Mouse (Mus musculus) liver, embryonic 13.5 days (tissue): ENCODE measurements around the gene Cenpj. TPM values are rescaled to one million over a fixed set of nuclear protein-coding genes. Genes with fewer than 3 reads are reported as not detected.

ENCODE experiments used
- ATAC-seq: fragments of 200-750 bp; cut with Nextera tagmentation; 2 replicates; pipeline ENCODE4 v1.8.0; 2017; ENCODE audit warnings: low read depth, mild to moderate bottlenecking, moderate number of reproducible peaks, moderate library complexity
- DNase-seq: peaks from one replicate; pipeline ENCODE4 v3.0.0; 2022
- H3K27ac ChIP-seq: fragments of 300-500 bp; sonication (generic); 2 replicates; pipeline ENCODE4 v1.5.1; 2015; ENCODE audit warnings: moderate library complexity, mild to moderate bottlenecking, inconsistent platforms
- H3K27me3 ChIP-seq: fragments of 300-500 bp; sonication (generic); 2 replicates; pipeline ENCODE4 v1.6.1; 2015; ENCODE audit warnings: mild to moderate bottlenecking, inconsistent platforms
- H3K36me3 ChIP-seq: fragments of 300-500 bp; sonication (generic); 2 replicates; pipeline ENCODE4 v1.6.1; 2015; ENCODE audit warnings: mild to moderate bottlenecking, inconsistent platforms
- H3K4me1 ChIP-seq: fragments of 300-500 bp; sonication (generic); replicated peaks from 2 replicates; pipeline ENCODE4 v1.6.1; 2015; ENCODE audit warnings: inconsistent platforms
- H3K4me2 ChIP-seq: fragments of 300-500 bp; sonication (generic); 2 replicates; pipeline ENCODE4 v1.6.1; 2015; ENCODE audit warnings: inconsistent platforms, mild to moderate bottlenecking, moderate library complexity
- H3K4me3 ChIP-seq: fragments of 300-500 bp; sonication (generic); replicated peaks from 2 replicates; pipeline ENCODE4 v1.5.1; 2015; ENCODE audit warnings: mild to moderate bottlenecking, inconsistent platforms
- H3K9ac ChIP-seq: fragments of 300-500 bp; sonication (generic); 2 replicates; pipeline ENCODE4 v1.6.1; 2015; ENCODE audit warnings: mild to moderate bottlenecking, inconsistent platforms
- H3K9me3 ChIP-seq: fragments of 300-500 bp; sonication (generic); replicated peaks from 2 replicates; pipeline ENCODE4 v1.6.1; 2016; ENCODE audit warnings: inconsistent platforms
- WGBS: fragments of 180-500 bp; shearing (Covaris S2); methylation state at CpG from one replicate; pipeline ENCODE4 v1.1.7; 2015; ENCODE audit not compliant: insufficient replicate concordance; 5-methylcytosine and 5-hydroxymethylcytosine counted together
- polyA plus RNA-seq: library from polyadenylated mRNA; unstranded; fragments of >200 nt; fragmentation: Nextera tagmentation; extraction: Ambion mirVana; gene quantifications from 2 replicates; pipeline ENCODE4 v1.2.1, GENCODE M21; 2015

Cenpj gene
- polyA plus RNA-seq, 1 experiment from 2014 or later: 4.1 TPM

GRCm38 (mm10) chr14:56579011-56579410 lies 3.8 kb upstream of the Cenpj start:
- H3K4me3 ChIP-seq: no peak overlapping the region
- 73% methylated on average over 8 of the region's 8 CpGs for WGBS
- ATAC-seq (no peak), DNase-seq (no peak)
- no peak overlapping the region for H3K27ac ChIP-seq
- H3K4me1 ChIP-seq: peaks cover 24% of the 10 kb centered on the region
- no peaks in the 10 kb centered on the region for H3K36me3 ChIP-seq
- H3K27me3 ChIP-seq: no peaks in the 10 kb centered on the region
- no peak overlapping the region for H3K9ac ChIP-seq
- H3K9me3 ChIP-seq: no peaks in the 10 kb centered on the region
- no peak overlapping the region for H3K4me2 ChIP-seq

- H3K9me3 ChIP-seq: no peaks in the 10 kb centered on the region
- DNase-seq (no peak), ATAC-seq (no peak)
- peak overlapping the region; percentile 11 for H3K27ac ChIP-seq
- no peaks in the 10 kb centered on the region for H3K27me3 ChIP-seq
- H3K9ac ChIP-seq: peak overlapping the region; percentile 66
- no peaks in the 10 kb centered on the region for H3K36me3 ChIP-seq
- peak overlapping the region; percentile 75 for H3K4me2 ChIP-seq
- peak overlapping the region; percentile 67 for H3K4me3 ChIP-seq
- WGBS: 65% methylated on average over 18 of the region's 18 CpGs
- H3K4me1 ChIP-seq: peaks cover 29% of the 10 kb centered on the region
These were observed 1.0 kb upstream of the Cenpj start for GRCm38 (mm10) chr14:56575969-56576901.

GRCm38 (mm10) chr14:56572546-56572945 lies 2.7 kb downstream of the Cenpj start:
- H3K4me3 ChIP-seq: peak overlapping the region; percentile 89
- peaks cover 57% of the 10 kb centered on the region for H3K4me1 ChIP-seq
- no peaks in the 10 kb centered on the region for H3K9me3 ChIP-seq
- H3K4me2 ChIP-seq: peak overlapping the region; percentile 80
- 71% methylated on average over 2 of the region's 2 CpGs for WGBS
- H3K9ac ChIP-seq: peak overlapping the region; percentile 61
- H3K36me3 ChIP-seq: no peaks in the 10 kb centered on the region
- ATAC-seq (no peak), DNase-seq (no peak)
- no peaks in the 10 kb centered on the region for H3K27me3 ChIP-seq
- H3K27ac ChIP-seq: no peak overlapping the region

- Histone ChIP-seq H3K27me3 (no peaks in the 10 kb centered on the region), H3K9ac (peak overlapping the region; percentile 91), H3K9me3 (no peaks in the 10 kb centered on the region), H3K36me3 (no peaks in the 10 kb centered on the region), H3K4me1 (peaks cover 60% of the 10 kb centered on the region), H3K27ac (peak overlapping the region; percentile 97), H3K4me2 (peak overlapping the region; percentile 80), H3K4me3 (peak overlapping the region; percentile 89)
- DNase-seq (peak; percentile 97), ATAC-seq (peak; percentile 95)
- WGBS: under 1% methylated on average over 59 of the region's 59 CpGs
These were observed 3.7 kb downstream of the Cenpj start for GRCm38 (mm10) chr14:56571310-56572093.

GRCm38 (mm10) chr14:56569041-56569440 lies 6.2 kb downstream of the Cenpj start:
- Histone ChIP-seq H3K9me3 (no peaks in the 10 kb centered on the region), H3K27me3 (no peaks in the 10 kb centered on the region), H3K9ac (no peak overlapping the region), H3K27ac (no peak overlapping the region), H3K4me1 (peaks cover 38% of the 10 kb centered on the region), H3K4me3 (no peak overlapping the region), H3K4me2 (no peak overlapping the region), H3K36me3 (no peaks in the 10 kb centered on the region; the same call in 1 of the 2 replicates)
- DNase-seq: no peak
- no peak for ATAC-seq
- 57% methylated on average over 4 of the region's 4 CpGs for WGBS

- DNase-seq: no peak
- no peak overlapping the region for H3K27ac ChIP-seq
- no peaks in the 10 kb centered on the region for H3K27me3 ChIP-seq
- H3K4me3 ChIP-seq: no peak overlapping the region
- 37% methylated on average over 7 of the region's 7 CpGs for WGBS
- peaks cover 12% of the 10 kb centered on the region for H3K36me3 ChIP-seq
- no peak overlapping the region for H3K4me2 ChIP-seq
- no peaks in the 10 kb centered on the region for H3K9me3 ChIP-seq
- ATAC-seq: no peak
- peaks cover 36% of the 10 kb centered on the region for H3K4me1 ChIP-seq
- H3K9ac ChIP-seq: no peak overlapping the region
These were observed 7.7 kb downstream of the Cenpj start for GRCm38 (mm10) chr14:56567476-56567875.

GRCm38 (mm10) chr14:56559134-56559533 lies 16.1 kb downstream of the Cenpj start:
- H3K9ac ChIP-seq: no peak overlapping the region
- H3K4me2 ChIP-seq: no peak overlapping the region
- no peaks in the 10 kb centered on the region for H3K27me3 ChIP-seq
- H3K36me3 ChIP-seq: peaks cover 27% of the 10 kb centered on the region
- no peaks in the 10 kb centered on the region for H3K4me1 ChIP-seq
- H3K4me3 ChIP-seq: no peak overlapping the region
- no peak overlapping the region for H3K27ac ChIP-seq
- no peak for DNase-seq
- H3K9me3 ChIP-seq: no peaks in the 10 kb centered on the region
- 75% methylated on average over 3 of the region's 3 CpGs for WGBS
- no peak for ATAC-seq

- Histone ChIP-seq H3K9me3 (no peaks in the 10 kb centered on the region), H3K9ac (no peak overlapping the region), H3K4me1 (no peaks in the 10 kb centered on the region), H3K27me3 (no peaks in the 10 kb centered on the region), H3K4me2 (no peak overlapping the region), H3K4me3 (no peak overlapping the region), H3K36me3 (peaks cover 39% of the 10 kb centered on the region), H3K27ac (no peak overlapping the region)
- DNase-seq: no peak
- ATAC-seq: no peak
- WGBS: 85% methylated on average over 2 of the region's 2 CpGs
These were observed 20.5 kb downstream of the Cenpj start for GRCm38 (mm10) chr14:56554716-56555115.

GRCm38 (mm10) chr14:56553331-56553730 lies 21.9 kb downstream of the Cenpj start:
- 89% methylated on average over 7 of the region's 7 CpGs for WGBS
- Histone ChIP-seq H3K4me1 (no peaks in the 10 kb centered on the region), H3K27ac (no peak overlapping the region), H3K4me3 (no peak overlapping the region), H3K9me3 (no peaks in the 10 kb centered on the region), H3K27me3 (no peaks in the 10 kb centered on the region), H3K36me3 (peaks cover 36% of the 10 kb centered on the region), H3K4me2 (no peak overlapping the region), H3K9ac (no peak overlapping the region)
- DNase-seq (no peak), ATAC-seq (no peak)

- peaks cover 33% of the 10 kb centered on the region for H3K36me3 ChIP-seq
These were observed 22.3 kb downstream of the Cenpj start for GRCm38 (mm10) chr14:56552924-56553323.

GRCm38 (mm10) chr14:56550960-56551359 lies 24.3 kb downstream of the Cenpj start:
- no peaks in the 10 kb centered on the region for H3K4me1 ChIP-seq
- no peak overlapping the region for H3K27ac ChIP-seq
- no peak overlapping the region for H3K9ac ChIP-seq
- peaks cover 28% of the 10 kb centered on the region for H3K36me3 ChIP-seq
- H3K27me3 ChIP-seq: no peaks in the 10 kb centered on the region
- WGBS: 71% methylated on average over 4 of the region's 4 CpGs
- ATAC-seq (no peak), DNase-seq (no peak)
- H3K4me3 ChIP-seq: no peak overlapping the region
- H3K9me3 ChIP-seq: no peaks in the 10 kb centered on the region
- no peak overlapping the region for H3K4me2 ChIP-seq

More at GRCm38 (mm10) chr14:56552924-56553323, 22.3 kb downstream of the Cenpj start:
- no peak for DNase-seq
- no peaks in the 10 kb centered on the region for H3K4me1 ChIP-seq
- H3K27me3 ChIP-seq: no peaks in the 10 kb centered on the region
- no peak overlapping the region for H3K4me3 ChIP-seq
- H3K9me3 ChIP-seq: no peaks in the 10 kb centered on the region
- no peak overlapping the region for H3K27ac ChIP-seq
- H3K4me2 ChIP-seq: no peak overlapping the region
- H3K9ac ChIP-seq: no peak overlapping the region
- no peak for ATAC-seq
- 82% methylated on average over 6 of the region's 6 CpGs for WGBS
